ENCODE assay signal across 8 mouse cellular contexts in genomic region chr13:91370886-91371595, GRCm38 (mm10).
DNase-seq lines count a peak whose midpoint lies in the region; ATAC-seq lines count a peak whose summit lies in the region.

No protein-coding gene starts in this region.

- no peaks in the 10 kb centered on the region for H3K9me3 ChIP-seq in hindbrain, embryonic 14.5 days (ENCODE audit: control insufficient read depth, low read length)

- H3K9ac ChIP-seq in hindbrain, embryonic 14.5 days = peak overlapping the region; percentile 47; the same call in 1 of the 2 replicates

- peak; percentile 89 for DNase-seq in R1 (ENCODE audit: low read depth, low spot score)
- peak; percentile 87 to 90 for DNase-seq in cerebellum, postnatal 25 days
- DNase-seq in frontal cortex, postnatal 25 days (ENCODE audit: low spot score in 2 of 2) = peak; percentile 93 to 96
- peak; percentile 98 for DNase-seq in hindbrain, embryonic 14.5 days (ENCODE audit: low spot score)
- DNase-seq in layer of hippocampus, postnatal 36 days = peak; percentile 89 to 90
- peak; percentile 96 for DNase-seq in lung, postnatal 36 days
- peak; percentile 98 for DNase-seq in retina, postnatal 1 day
- peak; percentile 88 to 92 for DNase-seq in urinary bladder, adult 18-20 months (ENCODE audit: low spot score in 2 of 2)

- no peaks in the 10 kb centered on the region for H3K27me3 ChIP-seq in hindbrain, embryonic 14.5 days (ENCODE audit: control insufficient read depth, insufficient read depth, low read length)

- no peaks in the 10 kb centered on the region for H3K36me3 ChIP-seq in hindbrain, embryonic 14.5 days (replicated peaks; ENCODE audit: control insufficient read depth, insufficient read depth)

- H3K27ac ChIP-seq in hindbrain, embryonic 14.5 days = peak overlapping the region; percentile 94

- H3K4me1 ChIP-seq in hindbrain, embryonic 14.5 days (replicated peaks; ENCODE audit: control insufficient read depth, insufficient read depth, low read length) = peaks cover 41% of the 10 kb centered on the region

- peak overlapping the region; percentile 78 for H3K4me2 ChIP-seq in hindbrain, embryonic 14.5 days (replicated peaks)

- ATAC-seq in hindbrain, embryonic 14.5 days (ENCODE audit: low FRiP score) = peak; percentile 95

- peak overlapping the region; percentile 31 for H3K4me3 ChIP-seq in hindbrain, embryonic 14.5 days (replicated peaks; ENCODE audit: low read length)

- WGBS in hindbrain, embryonic 14.5 days = under 1% methylated on average over 28 of the region's 28 CpGs

Comparison
In these comparisons a context has a peak if more than half of its experiments do, and no peak if none do; other contexts are left out.
1. Peak in every context shown above with its lines: DNase-seq, ATAC-seq, H3K4me3 ChIP-seq and H3K27ac ChIP-seq.